Comparison of ENCODE assay signal across 11 mouse cellular contexts in the genomic region with DNA sequence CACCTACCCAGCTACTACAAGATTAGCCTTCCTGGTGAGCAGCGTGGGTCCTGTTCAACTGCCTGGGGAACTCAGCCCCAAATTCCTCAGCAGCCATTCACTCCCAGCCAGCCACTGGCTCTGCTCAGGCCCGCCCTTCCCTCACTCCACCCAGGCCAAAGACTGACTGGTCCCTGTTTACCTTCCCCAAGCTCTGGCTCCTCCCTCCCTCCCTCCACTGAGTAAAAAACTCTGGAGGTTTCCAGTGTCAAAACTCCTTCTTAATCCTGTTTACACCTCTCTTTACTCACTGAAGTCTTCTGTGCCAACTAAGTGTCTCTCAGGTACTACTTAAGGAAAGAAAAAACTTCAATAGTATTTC. TPM values are rescaled to one million over a fixed set of nuclear protein-coding genes. Genes with fewer than 3 reads are reported as not detected.
DNase-seq lines count a peak whose midpoint lies in the region; ATAC-seq and TF ChIP-seq lines count a peak whose summit lies in the region.
"Had no signal": no experiment of that assay in that cellular context is flagged by ENCODE, and none has a peak within 500 bp of the region (broad histone marks: within the 10 kb centered on the region; RNA-seq: fewer than 3 reads in every experiment).

No protein-coding gene starts in this region.

- H3K27me3 ChIP-seq in heart, adult 2 months (ENCODE audit: control insufficient read depth, insufficient read depth, low read length) = no peaks in the 10 kb centered on the region
- H3K27me3 ChIP-seq in heart, embryonic 15.5 days = no peaks in the 10 kb centered on the region
- no peaks in the 10 kb centered on the region for H3K27me3 ChIP-seq in liver, adult 2 months (ENCODE audit: control insufficient read depth, insufficient read depth, low read length)
- no peaks in the 10 kb centered on the region for H3K27me3 ChIP-seq in forebrain, embryonic 15.5 days

- H3K79me2 ChIP-seq in heart, adult 2 months (replicated peaks; ENCODE audit: control insufficient read depth, insufficient read depth, low read length) = 0 out of 2 replicates have a peak, but pooled peaks cover 1% of the 10 kb centered on the region
- H3K79me2 ChIP-seq in liver, adult 2 months (ENCODE audit: control insufficient read depth, insufficient read depth, low read length) = no peaks in the 10 kb centered on the region
- H3K79me2 ChIP-seq in macrophage (ENCODE audit: inconsistent target) = peaks cover 90% of the 10 kb centered on the region

- no peak for TF ChIP-seq CTCF in heart, adult 2 months (IDR thresholded peaks at IDR 0.05)
- TF ChIP-seq CTCF in liver, adult 2 months (IDR thresholded peaks at IDR 0.05; ENCODE audit: low read depth, low read length) = no peak

- peaks cover 6% of the 10 kb centered on the region for H3K36me3 ChIP-seq in heart, adult 2 months (ENCODE audit: control insufficient read depth, insufficient read depth, low read length)
- H3K36me3 ChIP-seq in heart, embryonic 15.5 days = no peaks in the 10 kb centered on the region
- no peaks in the 10 kb centered on the region for H3K36me3 ChIP-seq in liver, adult 2 months (ENCODE audit: control insufficient read depth, insufficient read depth, low read length)
- H3K36me3 ChIP-seq in macrophage (ENCODE audit: inconsistent target) = no peaks in the 10 kb centered on the region
- H3K36me3 ChIP-seq in forebrain, embryonic 15.5 days = no peaks in the 10 kb centered on the region

- no peak for TF ChIP-seq EP300 in heart, adult 2 months (IDR thresholded peaks at IDR 0.05; ENCODE audit: insufficient read depth, low read depth, low read length)

- intact Hi-C loops in heart, adult 2 months (cut with DNase I) = loop anchor here (5.0 kb wide), 2 partner anchors 38 to 42 kb away; partner anchors contain the start of gene Arhgap10
- intact Hi-C loops in heart, postnatal 36 days (cut with DNase I) = loop anchor here (5.0 kb wide), 1 partner anchor 37 kb away; no protein-coding TSS in a partner anchor

- H3K9me3 ChIP-seq in heart, embryonic 15.5 days (replicated peaks) = no peaks in the 10 kb centered on the region
- H3K9me3 ChIP-seq in forebrain, embryonic 15.5 days = no peaks in the 10 kb centered on the region

- peaks cover 30% of the 10 kb centered on the region for H3K4me1 ChIP-seq in heart, adult 2 months (ENCODE audit: control insufficient read depth, insufficient read depth, low read length)
- peaks cover 65% of the 10 kb centered on the region for H3K4me1 ChIP-seq in heart, embryonic 15.5 days (replicated peaks)
- peaks cover 2% of the 10 kb centered on the region; the same call in 1 of the 2 replicates for H3K4me1 ChIP-seq in liver, adult 2 months (ENCODE audit: control insufficient read depth, insufficient read depth, low read length)
- H3K4me1 ChIP-seq in forebrain, embryonic 15.5 days = no peaks in the 10 kb centered on the region

- H3K9ac ChIP-seq in heart, adult 2 months (ENCODE audit: low read depth, low read length) = no peak overlapping the region
- no peak overlapping the region for H3K9ac ChIP-seq in heart, embryonic 15.5 days
- no peak overlapping the region for H3K9ac ChIP-seq in liver, adult 2 months (ENCODE audit: low read depth, low read length)
- H3K9ac ChIP-seq in forebrain, embryonic 15.5 days (replicated peaks) = no peak overlapping the region

- ATAC-seq in heart, embryonic 15.5 days (replicated peaks; ENCODE audit: insufficient number of reproducible peaks, insufficient read depth, low FRiP score, low read depth) = no peak
- no peak for ATAC-seq in forebrain, embryonic 15.5 days (replicated peaks)
- ATAC-seq: midbrain, embryonic 16.5 days had no signal

- H3K4me3 ChIP-seq in heart, adult 2 months = no peak overlapping the region
- H3K4me3 ChIP-seq in heart, embryonic 15.5 days = no peak overlapping the region
- no peak overlapping the region for H3K4me3 ChIP-seq in liver, adult 2 months (ENCODE audit: insufficient read depth, low read depth, low read length)
- H3K4me3 ChIP-seq in macrophage (ENCODE audit: inconsistent target) = no peak overlapping the region
- no peak overlapping the region for H3K4me3 ChIP-seq in forebrain, embryonic 15.5 days

- no peak for TF ChIP-seq POLR2A in heart, adult 2 months (IDR thresholded peaks at IDR 0.05; ENCODE audit: insufficient read depth, low read depth, low read length)
- no peak for TF ChIP-seq POLR2A in liver, adult 2 months (IDR thresholded peaks at IDR 0.05; ENCODE audit: extremely low read depth, insufficient read depth, low read length)

- H3K27ac ChIP-seq in heart, adult 2 months = peak overlapping the region; percentile 72
- peak overlapping the region; percentile 77 for H3K27ac ChIP-seq in heart, embryonic 15.5 days
- no peak overlapping the region for H3K27ac ChIP-seq in liver, adult 2 months (replicated peaks; ENCODE audit: insufficient read depth, low read depth, low read length)
- H3K27ac ChIP-seq in macrophage = peak overlapping the region; percentile 4; the same call in 1 of the 2 replicates
- no peak overlapping the region for H3K27ac ChIP-seq in forebrain, embryonic 15.5 days (replicated peaks)

- no peak overlapping the region for H3K4me2 ChIP-seq in heart, embryonic 15.5 days
- no peak overlapping the region for H3K4me2 ChIP-seq in forebrain, embryonic 15.5 days (replicated peaks)

- DNase-seq in heart, adult 2 months = peak in 1 of 2 experiments; percentile 46
- DNase-seq in heart, postnatal 36 days = no peak
- DNase-seq in liver, adult 2 months (ENCODE audit: extremely low read depth, low read depth, low spot score) = peak; percentile 20
- DNase-seq in right cerebral cortex, postnatal 14 days = no peak
- no peak for DNase-seq in cerebellum, adult 18-20 months
- DNase-seq: cerebellum, postnatal 25 days; layer of hippocampus, adult 9-11 months had no signal

- WGBS in heart, adult 2 months = 56% methylated on average over 2 of the region's 2 CpGs
- WGBS in heart, embryonic 15.5 days = 27% methylated on average over 2 of the region's 2 CpGs
- WGBS in liver, adult 2 months = 42% methylated on average over 2 of the region's 2 CpGs
- WGBS in macrophage (ENCODE audit: missing documents) = 87% methylated on average over 2 of the region's 2 CpGs
- 37% methylated on average over 2 of the region's 2 CpGs for WGBS in forebrain, embryonic 15.5 days

RNA-seq across cellular contexts. Expression of gene Arhgap10, which starts 38.9 kb away (rescaled TPM):
- total RNA-seq in heart, adult 2 months (2021) = 10 to 100 TPM; 51.4 to 58.2 TPM
- polyA plus RNA-seq in heart, adult 2 months (2012; rRNA removed) = 22.5 and 29.9 TPM in 2 replicates
- total RNA-seq in heart, postnatal 36 days (2021) = 10 to 100 TPM; 56.4 to 61.9 TPM
- 26.6 and 29.3 TPM in 2 replicates for polyA plus RNA-seq in heart, embryonic 15.5 days (2015; fragmentation: Nextera tagmentation; extraction: Ambion mirVana)
- 1.8 and 2.3 TPM in 2 replicates for total RNA-seq in liver, adult 2 months (2014; rRNA removed)
- polyA plus RNA-seq in liver, adult 2 months (2012; rRNA removed) = 0.42 and 0.88 TPM in 2 replicates
- 1,000 to 10,000 TPM in 1 of 26 experiments, 100 to 1,000 TPM in 25; 347 to 1,329 (median 426) TPM for total RNA-seq in macrophage (2018; cell fraction: chromatin; rRNA removed)
- total RNA-seq in macrophage (2018; cell fraction: cytosol; rRNA removed) = 100 to 1,000 TPM in 2 of 26 experiments, 10 to 100 TPM in 24; 73.8 to 104 (median 89.1) TPM
- 100 to 1,000 TPM; 123 to 625 (median 180) TPM for total RNA-seq in macrophage (2018; cell fraction: nucleus; rRNA removed)
- polyA plus RNA-seq in macrophage (2018) = 50.4 to 116 TPM (median 74.4 TPM) in 3 replicates
- 3.8 and 4.2 TPM in 2 replicates for polyA plus RNA-seq in forebrain, embryonic 15.5 days (2015; fragmentation: Nextera tagmentation; extraction: Ambion mirVana)

Comparison
In these comparisons a context has a peak if more than half of its experiments do, and no peak if none do; other contexts are left out.
1. H3K27ac ChIP-seq: peak in heart, adult 2 months (single experiment), heart, embryonic 15.5 days (single experiment) and macrophage (single experiment); none in liver, adult 2 months (single experiment) and forebrain, embryonic 15.5 days (single experiment).